Mouse (Mus musculus) embryonic facial prominence, embryonic 15.5 days (tissue): Measurements from ENCODE around the gene Cntnap2. TPM values are rescaled to one million over a fixed set of nuclear protein-coding genes. Genes with fewer than 3 reads are reported as not detected.

ENCODE experiments used
- ATAC-seq: fragments of 200-750 bp; cut with Nextera tagmentation; 2 replicates; pipeline ENCODE4 v1.8.0; 2017; ENCODE audit warnings: low read depth, moderate TSS enrichment; ENCODE audit not compliant: insufficient number of reproducible peaks, low FRiP score, low TSS enrichment
- H3K27ac ChIP-seq: fragments of 300-500 bp; sonication (generic); replicated peaks from 2 replicates; pipeline ENCODE4 v1.5.1; 2015; ENCODE audit warnings: mild to moderate bottlenecking, inconsistent platforms
- H3K27me3 ChIP-seq: fragments of 300-500 bp; sonication (generic); 2 replicates; pipeline ENCODE4 v1.6.1; 2015; ENCODE audit warnings: inconsistent platforms
- H3K36me3 ChIP-seq: fragments of 300-500 bp; sonication (generic); 2 replicates; pipeline ENCODE4 v1.6.1; 2015; ENCODE audit warnings: mild to moderate bottlenecking, inconsistent platforms
- H3K4me1 ChIP-seq: fragments of 300-500 bp; sonication (generic); 2 replicates; pipeline ENCODE4 v1.6.1; 2015; ENCODE audit warnings: inconsistent platforms
- H3K4me2 ChIP-seq: fragments of 300-500 bp; sonication (generic); replicated peaks from 2 replicates; pipeline ENCODE4 v1.6.1; 2015; ENCODE audit warnings: mild to moderate bottlenecking, inconsistent platforms
- H3K4me3 ChIP-seq: fragments of 300-500 bp; sonication (generic); replicated peaks from 2 replicates; pipeline ENCODE4 v1.5.1; 2015; ENCODE audit warnings: mild to moderate bottlenecking, inconsistent platforms
- H3K9ac ChIP-seq: fragments of 300-500 bp; sonication (generic); 2 replicates; pipeline ENCODE4 v1.6.1; 2015; ENCODE audit warnings: inconsistent platforms
- H3K9me3 ChIP-seq: fragments of 300-500 bp; sonication (generic); replicated peaks from 2 replicates; pipeline ENCODE4 v1.6.1; 2016; ENCODE audit warnings: inconsistent platforms
- WGBS: fragments of 180-500 bp; shearing (Covaris S2); methylation state at CpG from one replicate; pipeline ENCODE4 v1.1.7; 2015; 5-methylcytosine and 5-hydroxymethylcytosine counted together
- polyA plus RNA-seq: library from polyadenylated mRNA; unstranded; fragments of >200 nt; fragmentation: Nextera tagmentation; extraction: Ambion mirVana; gene quantifications from 2 replicates; pipeline ENCODE4 v1.2.1, GENCODE M21; 2015

Cntnap2 gene
- polyA plus RNA-seq, 1 experiment from 2014 or later: 1.5 TPM

GRCm38 (mm10) chr6:47287722-47288121, 2228.6 kb downstream of the Cntnap2 start:
- H3K27me3 ChIP-seq: no peaks in the 10 kb centered on the region

GRCm38 (mm10) chr6:47291973-47292372, 2232.8 kb downstream of the Cntnap2 start:
- no peak; the same call in 1 of the 2 replicates for ATAC-seq
- H3K4me1 ChIP-seq: no peaks in the 10 kb centered on the region
- H3K27me3 ChIP-seq: no peaks in the 10 kb centered on the region

More at GRCm38 (mm10) chr6:47287722-47288121, 2228.6 kb downstream of the Cntnap2 start:
- Histone ChIP-seq H3K4me1 (no peaks in the 10 kb centered on the region), H3K9ac (no peak overlapping the region), H3K9me3 (no peaks in the 10 kb centered on the region), H3K27ac (no peak overlapping the region), H3K4me3 (no peak overlapping the region), H3K4me2 (no peak overlapping the region), H3K36me3 (no peaks in the 10 kb centered on the region)
- ATAC-seq: no peak
- 52% methylated on average over 1 of the region's 1 CpGs for WGBS

GRCm38 (mm10) chr6:47292437-47292836, 2233.3 kb downstream of the Cntnap2 start:
- Histone ChIP-seq H3K27me3 (no peaks in the 10 kb centered on the region), H3K9ac (no peak overlapping the region), H3K4me1 (no peaks in the 10 kb centered on the region), H3K27ac (no peak overlapping the region), H3K4me2 (no peak overlapping the region), H3K36me3 (no peaks in the 10 kb centered on the region), H3K4me3 (no peak overlapping the region), H3K9me3 (no peaks in the 10 kb centered on the region)
- 69% methylated on average over 3 of the region's 3 CpGs for WGBS
- ATAC-seq: no peak

More at GRCm38 (mm10) chr6:47291973-47292372, 2232.8 kb downstream of the Cntnap2 start:
- Histone ChIP-seq H3K4me3 (no peak overlapping the region), H3K9me3 (no peaks in the 10 kb centered on the region), H3K4me2 (no peak overlapping the region), H3K9ac (no peak overlapping the region), H3K36me3 (no peaks in the 10 kb centered on the region), H3K27ac (no peak overlapping the region)

- Histone ChIP-seq H3K27me3 (no peaks in the 10 kb centered on the region), H3K9ac (no peak overlapping the region), H3K27ac (no peak overlapping the region), H3K9me3 (no peaks in the 10 kb centered on the region), H3K4me2 (no peak overlapping the region), H3K4me3 (no peak overlapping the region), H3K36me3 (no peaks in the 10 kb centered on the region), H3K4me1 (no peaks in the 10 kb centered on the region)
- no peak for ATAC-seq
- WGBS: 46% methylated on average over 1 of the region's 1 CpGs
These were observed 2235.3 kb downstream of the Cntnap2 start for GRCm38 (mm10) chr6:47294433-47294832.

- H3K4me3 ChIP-seq: no peak overlapping the region
- 31% methylated on average over 11 of the region's 11 CpGs for WGBS
- peak; percentile 83 for ATAC-seq
- no peak overlapping the region for H3K9ac ChIP-seq
- peaks cover 16% of the 10 kb centered on the region; the same call in 1 of the 2 replicates for H3K4me1 ChIP-seq
- H3K36me3 ChIP-seq: no peaks in the 10 kb centered on the region
- no peaks in the 10 kb centered on the region for H3K27me3 ChIP-seq
- H3K27ac ChIP-seq: peak overlapping the region; percentile 45; the same call in 1 of the 2 replicates
- H3K9me3 ChIP-seq: no peaks in the 10 kb centered on the region
- H3K4me2 ChIP-seq: peak overlapping the region; percentile 15; the same call in 1 of the 2 replicates
These were observed 2245.8 kb downstream of the Cntnap2 start for GRCm38 (mm10) chr6:47304848-47305490.

- peaks cover 16% of the 10 kb centered on the region; the same call in 1 of the 2 replicates for H3K4me1 ChIP-seq
- H3K9ac ChIP-seq: no peak overlapping the region
- H3K4me3 ChIP-seq: no peak overlapping the region
- no peak overlapping the region for H3K27ac ChIP-seq
- H3K36me3 ChIP-seq: no peaks in the 10 kb centered on the region
- ATAC-seq: no peak
- H3K9me3 ChIP-seq: no peaks in the 10 kb centered on the region
- H3K27me3 ChIP-seq: no peaks in the 10 kb centered on the region
- 67% methylated on average over 8 of the region's 8 CpGs for WGBS
- H3K4me2 ChIP-seq: no peak overlapping the region
These were observed 2247.1 kb downstream of the Cntnap2 start for GRCm38 (mm10) chr6:47306065-47306798.

GRCm38 (mm10) chr6:47306954-47307353, 2247.8 kb downstream of the Cntnap2 start:
- 68% methylated on average over 12 of the region's 12 CpGs for WGBS
- Histone ChIP-seq H3K36me3 (no peaks in the 10 kb centered on the region), H3K4me1 (peaks cover 16% of the 10 kb centered on the region; the same call in 1 of the 2 replicates), H3K27ac (no peak overlapping the region), H3K4me2 (no peak overlapping the region), H3K9me3 (no peaks in the 10 kb centered on the region), H3K27me3 (no peaks in the 10 kb centered on the region), H3K4me3 (no peak overlapping the region), H3K9ac (no peak overlapping the region)
- no peak for ATAC-seq

- Histone ChIP-seq H3K27me3 (no peaks in the 10 kb centered on the region), H3K9me3 (no peaks in the 10 kb centered on the region), H3K4me3 (peak overlapping the region; percentile 23), H3K27ac (peak overlapping the region; percentile 73; the same call in 1 of the 2 replicates), H3K4me2 (peak overlapping the region; percentile 39), H3K9ac (no peak overlapping the region), H3K36me3 (no peaks in the 10 kb centered on the region), H3K4me1 (peaks cover 18% of the 10 kb centered on the region)
- WGBS: 45% methylated on average over 15 of the region's 15 CpGs
- ATAC-seq: no peak
These were observed 2255.6 kb downstream of the Cntnap2 start for GRCm38 (mm10) chr6:47314507-47315334.

GRCm38 (mm10) chr6:47315454-47315853, 2256.3 kb downstream of the Cntnap2 start:
- Histone ChIP-seq H3K9me3 (no peaks in the 10 kb centered on the region), H3K27ac (0 out of 2 replicates have a peak overlapping the region, but pooled peaks have one; percentile 73), H3K9ac (no peak overlapping the region), H3K4me2 (no peak overlapping the region), H3K4me3 (no peak overlapping the region), H3K4me1 (peaks cover 18% of the 10 kb centered on the region), H3K36me3 (no peaks in the 10 kb centered on the region), H3K27me3 (no peaks in the 10 kb centered on the region)
- no peak for ATAC-seq
- WGBS: 50% methylated on average over 2 of the region's 2 CpGs

GRCm38 (mm10) chr6:47317253-47317652, 2258.1 kb downstream of the Cntnap2 start:
- H3K4me2 ChIP-seq: no peak overlapping the region
- H3K9ac ChIP-seq: no peak overlapping the region
- no peak for ATAC-seq
- no peak overlapping the region for H3K4me3 ChIP-seq
- H3K27me3 ChIP-seq: no peaks in the 10 kb centered on the region
- no peaks in the 10 kb centered on the region for H3K36me3 ChIP-seq
- H3K9me3 ChIP-seq: no peaks in the 10 kb centered on the region
- no peak overlapping the region for H3K27ac ChIP-seq
- H3K4me1 ChIP-seq: peaks cover 18% of the 10 kb centered on the region

- Histone ChIP-seq H3K4me3 (no peak overlapping the region), H3K27ac (peak overlapping the region; percentile 79)
- no peak; the same call in 1 of the 2 replicates for ATAC-seq
These were observed 2259.5 kb downstream of the Cntnap2 start for GRCm38 (mm10) chr6:47318705-47319104.

More at GRCm38 (mm10) chr6:47318705-47319104, 2259.5 kb downstream of the Cntnap2 start:
- peak overlapping the region; percentile 38 for H3K4me2 ChIP-seq
- H3K9me3 ChIP-seq: no peaks in the 10 kb centered on the region
- no peaks in the 10 kb centered on the region for H3K36me3 ChIP-seq
- no peaks in the 10 kb centered on the region for H3K27me3 ChIP-seq
- no peak overlapping the region for H3K9ac ChIP-seq
- peaks cover 14% of the 10 kb centered on the region for H3K4me1 ChIP-seq
- WGBS: 7% methylated on average over 6 of the region's 6 CpGs
